Mouse (Mus musculus) liver, adult 2 months (tissue): ENCODE measurements around the gene Efcab14.

Experiments used
- CTCF ChIP-seq: fragments of 200-500 bp; IDR thresholded peaks from 2 replicates; pipeline ENCODE4 v1.5.1; 2011; ENCODE audit warnings: low read depth, low read length, control low read depth
- POLR2A ChIP-seq: fragments of 200-500 bp; IDR thresholded peaks from 2 replicates; pipeline ENCODE4 v1.6.1; 2011; ENCODE audit warnings: low read length, control low read depth; ENCODE audit not compliant: insufficient read depth; ENCODE audit errors: extremely low read depth

DNA sequence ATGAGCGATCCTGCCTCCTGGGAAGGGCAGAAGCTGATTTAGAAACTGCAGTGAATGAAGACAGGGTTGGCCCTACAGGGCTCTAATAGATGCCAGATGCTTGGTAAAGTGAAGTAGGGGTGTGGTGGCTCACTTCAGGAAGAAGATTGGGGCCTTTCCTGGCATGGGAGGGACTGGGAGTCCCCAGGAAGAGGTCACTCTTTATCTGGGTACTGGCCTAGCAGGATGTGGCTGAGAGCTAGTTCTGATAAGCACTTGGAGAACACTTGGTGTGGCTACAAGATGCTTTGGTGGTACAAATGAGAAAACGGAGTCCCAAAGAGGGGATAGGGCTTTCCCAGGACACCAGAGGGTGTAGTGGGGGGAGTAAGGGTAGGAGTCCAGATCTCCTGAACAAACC is 86.6 kb downstream of the Efcab14 start:
- TF ChIP-seq POLR2A (no peak), CTCF (no peak)
